Mouse (Mus musculus) left cerebral cortex, adult 18-20 months (tissue): ENCODE data around the gene Usp24. TPM values are rescaled to one million over a fixed set of nuclear protein-coding genes. Genes with fewer than 3 reads are reported as not detected.

ENCODE experiments used
- DNase-seq, 2 experiments: peaks; one replicate each; pipeline ENCODE4 v3.0.0; 2021 to 2022; ENCODE audit warnings: low spot score in 2 of 2, mixed read lengths in 1 of 2
- long read RNA-seq, 2 experiments: library from polyadenylated mRNA; stranded (forward); transcript quantifications; one replicate each; pipeline ENCODE4 v2.0.0; 2021
- total RNA-seq, 2 experiments: library from RNA; stranded (reverse); gene quantifications; 2 replicates each; pipeline ENCODE4 v1.2.3; 2021

Gene Usp24
- 10 to 100 TPM; 39.3 to 39.4 TPM for total RNA-seq
- long read RNA-seq, experiment 1, full-length matches to known transcripts, result 1 of 5 reads
- long read RNA-seq, experiment 1, partial matches to known transcripts, result 0 of 5 reads
- long read RNA-seq, experiment 1, other reads (novel, unspliced or antisense), result 4 of 5 reads
- long read RNA-seq, experiment 2, partial matches to known transcripts, result 1 of 3 reads
- long read RNA-seq, experiment 2, other reads (novel, unspliced or antisense), result 2 of 3 reads

- DNase-seq, result peak; percentile 52 to 75
Observed at GRCm38 (mm10) chr4:106315921-106316350, at the start of gene Usp24. Usp24 (plus strand) TSS chr4:106316213.

GRCm38 (mm10) chr4:106276937-106277336 is 39.1 kb upstream of the Usp24 start:
- DNase-seq, result no peak

GRCm38 (mm10) chr4:106279177-106279576 is 36.8 kb upstream of the Usp24 start:
- DNase-seq, result no peak

GRCm38 (mm10) chr4:106281128-106281491 is 34.9 kb upstream of the Usp24 start:
- no peak for DNase-seq

GRCm38 (mm10) chr4:106281492-106282122 is 34.4 kb upstream of the Usp24 start:
- DNase-seq, result peak in 1 of 2 experiments; percentile 21

- no peak for DNase-seq
Observed at GRCm38 (mm10) chr4:106282123-106282510, 33.9 kb upstream of the Usp24 start.

- no peak for DNase-seq
Observed at GRCm38 (mm10) chr4:106286958-106287743, 28.9 kb upstream of the Usp24 start.

GRCm38 (mm10) chr4:106290201-106290600 is 25.8 kb upstream of the Usp24 start:
- no peak for DNase-seq

- DNase-seq, result no peak
Observed at GRCm38 (mm10) chr4:106292823-106293222, 23.2 kb upstream of the Usp24 start.

- no peak for DNase-seq
Observed at GRCm38 (mm10) chr4:106293378-106294090, 22.5 kb upstream of the Usp24 start.

GRCm38 (mm10) chr4:106295696-106296095 is 20.3 kb upstream of the Usp24 start:
- no peak for DNase-seq

GRCm38 (mm10) chr4:106296412-106297086 is 19.5 kb upstream of the Usp24 start:
- no peak for DNase-seq

GRCm38 (mm10) chr4:106301346-106301745 is 14.7 kb upstream of the Usp24 start:
- DNase-seq, result no peak

- DNase-seq, result no peak
Observed at GRCm38 (mm10) chr4:106308090-106308489, 7.9 kb upstream of the Usp24 start.

GRCm38 (mm10) chr4:106312651-106313050 is 3.4 kb upstream of the Usp24 start:
- DNase-seq, result no peak

GRCm38 (mm10) chr4:106313070-106313469 is 2.9 kb upstream of the Usp24 start:
- no peak for DNase-seq

- DNase-seq, result no peak
Observed at GRCm38 (mm10) chr4:106313874-106314273, 2.1 kb upstream of the Usp24 start.

- no peak for DNase-seq
Observed at GRCm38 (mm10) chr4:106314291-106314690, 1.7 kb upstream of the Usp24 start.

- DNase-seq, result peak in 1 of 2 experiments; percentile 28
Observed at GRCm38 (mm10) chr4:106316351-106317178, 552 bp downstream of the Usp24 start.
